Mouse (Mus musculus) heart, adult 2 months (tissue): Measurements from ENCODE around the gene Sart1. TPM values are rescaled to one million over a fixed set of nuclear protein-coding genes. Genes with fewer than 3 reads are reported as not detected.

Experiments used
- DNase-seq, 2 experiments: peaks; one replicate each; pipeline ENCODE4 v3.0.0; 2021
- H3K27ac ChIP-seq: fragments of 200-600 bp; 2 replicates; pipeline ENCODE4 v1.8.1; 2022
- H3K27me3 ChIP-seq: fragments of 200-500 bp; 2 replicates; pipeline ENCODE4 v1.6.1; 2012; ENCODE audit warnings: mild to moderate bottlenecking, low read length, inconsistent platforms, mixed read lengths; ENCODE audit not compliant: control insufficient read depth, insufficient read depth
- H3K36me3 ChIP-seq: fragments of 200-500 bp; 2 replicates; pipeline ENCODE4 v1.6.1; 2012; ENCODE audit warnings: low read length, inconsistent platforms; ENCODE audit not compliant: control insufficient read depth, insufficient read depth
- H3K4me1 ChIP-seq: fragments of 200-500 bp; 2 replicates; pipeline ENCODE4 v1.6.1; 2011; ENCODE audit warnings: low read length; ENCODE audit not compliant: control insufficient read depth, insufficient read depth
- H3K4me3 ChIP-seq: fragments of 200-600 bp; 2 replicates; pipeline ENCODE4 v1.8.1; 2022
- H3K79me2 ChIP-seq: fragments of 200-500 bp; replicated peaks from 2 replicates; pipeline ENCODE4 v1.6.1; 2012; ENCODE audit warnings: mild to moderate bottlenecking, inconsistent platforms, low read length, moderate library complexity, mixed read lengths; ENCODE audit not compliant: control insufficient read depth, insufficient read depth
- H3K9ac ChIP-seq: fragments of 200-500 bp; 2 replicates; pipeline ENCODE4 v1.6.1; 2012; ENCODE audit warnings: low read depth, mild to moderate bottlenecking, control low read depth, inconsistent platforms, low read length, mixed read lengths
- CTCF ChIP-seq: fragments of 200-600 bp; IDR thresholded peaks from 2 replicates; pipeline ENCODE4 v1.8.1; 2022; ENCODE audit warnings: antibody characterized with exemption, mild to moderate bottlenecking, moderate library complexity
- EP300 ChIP-seq: fragments of 200-500 bp; IDR thresholded peaks from 2 replicates; pipeline ENCODE4 v1.6.1; 2011; ENCODE audit warnings: low read depth, low read length, control low read depth; ENCODE audit not compliant: insufficient read depth
- POLR2A ChIP-seq: fragments of 200-500 bp; IDR thresholded peaks from 2 replicates; pipeline ENCODE4 v1.6.1; 2011; ENCODE audit warnings: mild to moderate bottlenecking, low read depth, low read length, control low read depth; ENCODE audit not compliant: insufficient read depth
- WGBS: fragments of 180-500 bp; shearing (Covaris S2); methylation state at CpG from one replicate; pipeline ENCODE4 v1.1.7; 2018; 5-methylcytosine and 5-hydroxymethylcytosine counted together
- intact Hi-C: fragments of 180-260 bp; cut with DNase I; formaldehyde crosslinking; loops from one replicate; pipeline ENCODE4 v1.15.1; 2025
- polyA plus RNA-seq: library from polyadenylated mRNA; depleted of rRNA; stranded (reverse); fragments of >200 nt; gene quantifications from 2 replicates; pipeline ENCODE4 v1.2.3, GENCODE M21; 2012
- total RNA-seq, 2 experiments: library from RNA; stranded (reverse); gene quantifications; 2 replicates each; pipeline ENCODE4 v1.2.3; 2021

The Sart1 gene
- total and polyA plus RNA-seq, 3 experiments = 10.6 to 51.8 (median 47.3) TPM

GRCm38 (mm10) chr19:5377446-5377845, 11.1 kb downstream of the Sart1 start:
- no peaks in the 10 kb centered on the region for H3K36me3 ChIP-seq
- no peak overlapping the region for H3K9ac ChIP-seq
- intact Hi-C loops = no loop called here
- no peak for DNase-seq
- no peak overlapping the region for H3K4me3 ChIP-seq
- no peaks in the 10 kb centered on the region for H3K4me1 ChIP-seq
- H3K79me2 ChIP-seq = no peaks in the 10 kb centered on the region
- WGBS = 93% methylated on average over 1 of the region's 1 CpGs
- TF ChIP-seq EP300 (no peak), CTCF (no peak), POLR2A (no peak)
- no peaks in the 10 kb centered on the region for H3K27me3 ChIP-seq
- H3K27ac ChIP-seq = no peak overlapping the region

DNA sequence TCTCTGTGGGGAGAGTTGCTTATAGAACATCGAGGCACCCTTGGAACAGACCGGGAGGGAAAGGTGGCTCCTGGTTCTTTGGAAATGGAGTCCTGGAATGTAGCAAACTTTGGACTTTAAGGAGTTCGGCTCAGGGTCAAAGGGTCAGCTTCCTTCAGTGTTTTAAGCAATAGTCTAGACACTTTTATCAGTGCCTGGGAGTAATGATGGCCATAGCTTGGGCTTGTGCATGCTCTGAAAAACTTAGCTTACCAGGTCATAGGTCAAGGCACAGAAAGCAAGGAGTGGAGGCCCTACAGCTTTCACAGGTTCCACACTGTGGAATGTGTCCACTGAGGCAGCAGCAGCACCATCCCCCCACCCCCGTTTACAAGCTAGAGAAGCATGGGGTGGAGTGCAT, 13.8 kb downstream of the Sart1 start:
- no peak overlapping the region for H3K4me3 ChIP-seq
- TF ChIP-seq EP300 (no peak), CTCF (no peak), POLR2A (no peak)
- no peak overlapping the region for H3K9ac ChIP-seq
- 68% methylated on average over 4 of the region's 4 CpGs for WGBS
- no peaks in the 10 kb centered on the region for H3K4me1 ChIP-seq
- intact Hi-C loops = no loop called here
- no peaks in the 10 kb centered on the region for H3K36me3 ChIP-seq
- DNase-seq = no peak
- H3K27ac ChIP-seq = no peak overlapping the region
- H3K27me3 ChIP-seq = no peaks in the 10 kb centered on the region
- H3K79me2 ChIP-seq = no peaks in the 10 kb centered on the region

- Histone ChIP-seq H3K27ac (no peak overlapping the region), H3K4me3 (no peak overlapping the region), H3K4me1 (no peaks in the 10 kb centered on the region), H3K9ac (no peak overlapping the region), H3K79me2 (no peaks in the 10 kb centered on the region), H3K27me3 (no peaks in the 10 kb centered on the region), H3K36me3 (no peaks in the 10 kb centered on the region)
- no peak for TF ChIP-seq CTCF
- no peak for TF ChIP-seq POLR2A
- no peak for TF ChIP-seq EP300
- DNase-seq = no peak
- intact Hi-C loops = no loop called here
- WGBS = 67% methylated on average over 4 of the region's 4 CpGs
Measured at GRCm38 (mm10) chr19:5374177-5374576, 14.3 kb downstream of the Sart1 start.

DNA sequence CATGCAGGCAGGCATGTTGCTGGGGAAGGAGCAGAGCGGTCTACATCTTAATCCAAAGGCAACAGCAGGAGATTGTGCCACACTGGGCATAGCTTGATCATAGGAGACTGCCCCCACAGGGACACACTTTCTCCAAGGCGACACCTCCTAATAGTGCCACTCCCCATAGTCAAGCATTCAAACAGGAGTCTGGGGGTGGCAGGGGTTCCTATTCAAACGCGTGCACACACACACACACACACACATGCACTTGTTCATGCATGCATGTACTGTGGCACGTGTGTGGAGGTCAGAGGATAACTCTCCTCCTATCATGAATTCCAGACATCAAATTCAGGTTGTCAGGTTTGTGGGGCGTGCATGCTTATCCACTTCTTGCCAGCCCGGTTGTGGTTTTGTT, 15.8 kb downstream of the Sart1 start:
- H3K36me3 ChIP-seq = no peaks in the 10 kb centered on the region
- peaks cover 3% of the 10 kb centered on the region; the same call in 1 of the 2 replicates for H3K4me1 ChIP-seq
- H3K79me2 ChIP-seq = no peaks in the 10 kb centered on the region
- H3K27ac ChIP-seq = no peak overlapping the region
- H3K4me3 ChIP-seq = no peak overlapping the region
- no peak overlapping the region for H3K9ac ChIP-seq
- no peaks in the 10 kb centered on the region for H3K27me3 ChIP-seq
- DNase-seq = no peak
- TF ChIP-seq EP300 = no peak
- no peak for TF ChIP-seq POLR2A
- no peak for TF ChIP-seq CTCF
- intact Hi-C loops = no loop called here
- whole genome bisulfite sequencing = 89% methylated on average over 7 of the region's 7 CpGs

DNA sequence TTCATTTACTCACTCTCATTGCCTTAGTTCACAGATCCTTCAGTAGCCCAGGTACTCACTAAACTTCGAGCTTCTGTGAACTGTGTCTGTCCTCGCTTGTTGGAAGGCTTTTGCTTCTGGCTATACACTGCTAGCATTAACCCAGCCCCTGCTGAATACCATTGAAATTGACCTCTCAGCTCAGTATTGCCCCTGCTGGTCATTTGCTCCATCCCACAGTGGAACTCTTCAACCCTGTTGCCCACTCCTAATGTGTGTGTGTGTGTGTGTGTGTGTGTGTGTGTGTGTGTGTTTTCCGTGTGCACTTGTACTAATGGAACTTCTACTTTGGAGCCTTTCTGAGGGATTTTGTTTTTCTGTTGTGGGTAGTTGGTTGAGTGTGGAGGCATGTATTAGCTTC, 17.6 kb downstream of the Sart1 start:
- H3K79me2 ChIP-seq = 0 out of 2 replicates have a peak, but pooled peaks cover 4% of the 10 kb centered on the region
- no peak overlapping the region for H3K4me3 ChIP-seq
- intact Hi-C loops = no loop called here
- no peak overlapping the region for H3K27ac ChIP-seq
- peaks cover 4% of the 10 kb centered on the region for H3K4me1 ChIP-seq
- H3K9ac ChIP-seq = no peak overlapping the region
- TF ChIP-seq CTCF (peak; percentile 19; the same call in 1 of the 2 replicates), EP300 (no peak), POLR2A (no peak)
- no peaks in the 10 kb centered on the region for H3K36me3 ChIP-seq
- no peak for DNase-seq
- 79% methylated on average over 3 of the region's 3 CpGs for WGBS
- H3K27me3 ChIP-seq = no peaks in the 10 kb centered on the region

DNA sequence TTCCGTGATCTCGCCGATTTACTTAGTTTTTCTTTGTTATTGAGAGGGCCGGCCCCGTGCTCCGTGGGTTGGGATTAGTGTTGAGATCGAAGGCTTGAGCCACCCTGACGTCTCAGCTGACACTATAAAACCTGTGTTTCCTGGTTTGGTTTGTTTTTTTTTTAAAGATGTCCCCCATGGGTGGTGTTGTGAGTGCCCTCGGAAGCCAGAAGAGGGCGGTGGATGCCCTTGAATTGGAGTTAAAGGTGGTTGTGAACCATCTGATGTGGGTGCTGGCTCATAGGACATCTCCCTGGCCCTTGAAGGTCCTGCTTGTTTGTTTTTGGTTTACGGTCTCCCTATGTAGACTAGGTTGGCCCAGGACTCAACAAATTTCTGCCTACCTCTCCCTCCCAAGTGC, 21.0 kb downstream of the Sart1 start:
- peak overlapping the region; percentile 91 for H3K27ac ChIP-seq
- peaks cover 10% of the 10 kb centered on the region for H3K4me1 ChIP-seq
- no peaks in the 10 kb centered on the region for H3K36me3 ChIP-seq
- H3K9ac ChIP-seq = peak overlapping the region; percentile 83
- no peaks in the 10 kb centered on the region for H3K27me3 ChIP-seq
- no peak for DNase-seq
- peaks cover 6% of the 10 kb centered on the region for H3K79me2 ChIP-seq
- intact Hi-C loops = loop anchor here (2.0 kb wide), 2 partner anchors 61 to 119 kb away; no protein-coding TSS in a partner anchor
- peak overlapping the region; percentile 91 for H3K4me3 ChIP-seq
- 9% methylated on average over 11 of the region's 11 CpGs for WGBS
- peak; percentile 42 for TF ChIP-seq CTCF
- TF ChIP-seq POLR2A = no peak

DNA sequence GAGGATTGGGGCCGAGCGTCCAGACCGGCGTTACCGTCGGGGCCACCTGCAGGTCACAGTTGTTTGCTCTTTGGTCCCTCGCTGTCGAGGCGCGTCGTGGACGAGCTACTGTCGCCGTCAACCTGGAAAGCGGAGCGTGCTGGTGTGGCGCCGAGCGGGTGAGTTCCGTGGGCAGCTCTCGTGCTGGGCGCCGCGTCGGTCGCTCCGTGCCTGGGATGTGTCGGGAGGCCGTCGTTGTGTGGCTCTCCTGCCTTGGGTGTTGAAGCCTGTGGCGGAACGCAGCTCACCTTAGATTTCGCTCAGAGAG, 21.5 kb downstream of the Sart1 start, which contains the start of gene Banf1:
Banf1 (minus strand) TSS at position 116 of the 307 bp plus-strand sequence.
- H3K27ac ChIP-seq = peak within 1 kb of the TSS; percentile 91
- no peaks in the 10 kb centered on the region for H3K36me3 ChIP-seq
- TF ChIP-seq POLR2A = peak; percentile 24
- TF ChIP-seq EP300 = no peak
- TF ChIP-seq CTCF = no peak
- DNase-seq = no peak
- H3K27me3 ChIP-seq = no peaks in the 10 kb centered on the region
- H3K9ac ChIP-seq = peak within 1 kb of the TSS; percentile 83
- peak within 1 kb of the TSS; percentile 91 for H3K4me3 ChIP-seq
- H3K4me1 ChIP-seq = peaks cover 10% of the 10 kb centered on the region
- H3K79me2 ChIP-seq = peaks cover 6% of the 10 kb centered on the region
- 1% methylated on average over 32 of the region's 33 CpGs for WGBS
- intact Hi-C loops = loop anchor here (2.0 kb wide), 2 partner anchors 62 to 120 kb away; no protein-coding TSS in a partner anchor
